Mouse (Mus musculus): ENCODE results near the gene Atp13a2.
A peak's percentile ranks its signal among the peaks of the same experiment; 100 is the strongest.

Atp13a2 gene

DNA sequence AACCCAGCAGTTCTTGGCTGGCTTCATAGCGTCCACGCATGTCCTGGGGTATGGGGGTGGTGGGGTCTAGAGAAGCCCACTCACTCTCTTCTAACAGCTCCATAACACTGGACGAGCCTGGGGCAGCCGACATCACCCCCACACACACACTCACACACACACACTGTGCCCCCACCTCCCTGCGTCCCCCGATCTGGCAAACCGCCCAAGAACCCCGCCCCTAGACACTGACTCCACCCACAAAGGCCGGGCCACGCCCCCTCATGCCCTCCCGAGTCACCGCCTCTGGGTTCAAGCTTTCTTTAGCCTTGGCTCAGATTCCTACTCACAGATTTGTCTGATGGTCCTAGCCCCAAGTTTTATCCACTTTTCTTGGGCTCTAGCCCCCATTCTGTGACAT lies 54.4 kb downstream of the Atp13a2 start:
- DNase-seq (ENCODE audit: low read depth): no peak

DNA sequence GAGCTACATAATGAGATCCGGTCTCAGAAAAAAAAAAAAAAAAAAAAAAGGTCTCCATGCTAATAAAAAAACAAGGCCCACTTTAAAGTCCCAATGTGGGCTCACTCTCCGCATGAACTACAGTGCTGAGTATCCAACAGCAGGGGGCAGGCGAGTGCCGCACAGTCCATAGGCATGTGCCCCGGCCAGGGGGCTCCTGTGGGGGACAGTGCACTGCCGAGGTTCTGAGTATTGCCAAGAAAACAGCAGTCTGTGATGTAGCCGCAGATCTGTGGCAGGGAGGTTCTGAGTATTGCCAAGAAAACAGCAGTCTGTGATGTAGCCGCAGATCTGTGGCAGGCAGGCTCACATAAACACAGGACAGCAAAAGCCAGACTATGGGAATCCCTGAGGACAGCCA lies 58.1 kb downstream of the Atp13a2 start:
- peak; percentile 67 for DNase-seq (ENCODE audit: low read depth)

DNA sequence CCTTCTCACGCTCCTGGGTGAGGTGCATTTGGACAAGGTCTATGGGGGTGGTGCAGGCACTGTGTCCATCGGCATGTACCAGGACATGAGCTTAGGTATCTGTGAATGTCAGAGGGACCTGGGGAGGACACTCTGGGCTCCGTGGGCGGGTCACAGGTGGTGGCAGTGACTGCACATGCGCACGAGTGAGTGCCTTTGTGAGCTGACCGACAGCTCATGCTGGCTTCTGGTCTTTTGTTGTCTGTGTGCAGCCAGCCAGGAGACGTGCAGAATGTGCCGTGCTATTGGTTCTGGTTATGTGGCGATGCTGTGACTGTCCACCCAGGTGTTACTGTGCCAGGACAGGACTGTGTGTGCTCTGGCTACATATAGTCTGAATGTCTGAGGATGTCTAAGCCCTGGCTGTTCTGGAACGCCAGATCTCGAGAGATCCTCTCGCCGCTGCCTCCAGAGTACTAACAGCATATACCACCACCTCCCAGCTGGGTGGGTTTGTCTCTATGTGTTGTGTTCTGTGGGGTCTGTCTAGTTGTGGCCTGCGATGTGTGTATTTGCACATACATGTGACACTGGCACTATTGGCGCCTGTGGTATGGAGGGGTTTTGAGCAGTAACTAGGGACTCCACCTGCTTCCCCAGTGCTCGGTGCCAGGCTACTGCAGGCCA lies 62.3 kb downstream of the Atp13a2 start:
- no peak for DNase-seq (ENCODE audit: low read depth)

DNA sequence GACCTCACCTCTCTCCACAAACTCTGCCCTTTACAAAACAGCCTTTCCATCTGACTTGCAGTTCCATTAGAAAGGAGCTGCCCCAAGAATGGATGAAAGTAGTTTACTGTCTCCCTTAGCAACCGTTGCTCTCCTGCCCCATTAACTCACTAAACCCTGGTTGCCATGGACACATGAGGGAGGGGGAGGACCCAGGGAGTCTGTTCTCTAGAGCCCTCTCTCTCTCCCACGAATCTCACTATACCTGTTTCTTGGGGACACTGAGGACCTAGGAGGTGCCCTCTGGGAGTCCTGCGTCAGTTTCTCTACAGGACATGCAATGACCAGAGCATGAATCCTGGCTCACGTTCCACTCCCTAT lies 62.8 kb downstream of the Atp13a2 start:
- DNase-seq (ENCODE audit: low read depth): no peak

DNA sequence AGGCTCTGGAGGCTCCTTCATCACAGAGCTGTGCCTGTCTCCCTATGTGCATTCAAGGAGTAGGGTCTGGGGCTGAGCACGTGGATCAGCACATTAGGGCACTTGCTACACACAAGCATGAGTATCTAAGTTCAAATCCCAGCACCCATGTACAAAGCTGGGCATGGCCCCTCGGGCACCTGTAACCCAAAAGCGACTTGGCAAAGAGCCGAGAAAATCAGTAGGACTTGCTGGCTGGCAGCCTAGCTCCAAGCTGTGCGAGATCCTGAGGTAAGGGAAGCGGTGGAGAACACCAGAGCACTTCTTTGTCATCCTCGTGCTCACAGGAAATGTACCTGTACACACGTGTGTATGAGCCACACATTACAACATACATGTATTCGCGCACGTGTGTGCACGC lies 65.8 kb downstream of the Atp13a2 start:
- DNase-seq (ENCODE audit: low read depth): no peak

DNA sequence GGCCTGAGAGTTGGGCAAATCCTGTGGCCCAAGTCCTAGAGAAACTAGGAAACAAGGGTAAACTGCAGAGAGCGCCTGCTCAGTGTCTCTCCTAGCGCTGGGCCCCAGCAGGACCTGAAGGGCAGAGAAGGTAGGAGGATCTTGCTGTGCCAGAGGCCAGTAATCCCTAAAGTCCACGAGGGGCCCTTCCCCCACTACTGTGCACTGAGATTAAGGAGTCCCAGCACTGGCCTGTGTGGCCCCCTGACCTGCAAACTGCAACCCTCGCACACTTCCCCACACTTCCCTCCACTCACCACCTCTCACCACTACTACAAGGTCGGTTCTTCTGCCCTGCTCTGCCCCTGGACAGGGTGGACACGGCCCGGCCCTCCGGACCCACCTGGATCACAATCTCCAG lies 66.5 kb downstream of the Atp13a2 start:
- DNase-seq (ENCODE audit: low read depth): no peak

DNA sequence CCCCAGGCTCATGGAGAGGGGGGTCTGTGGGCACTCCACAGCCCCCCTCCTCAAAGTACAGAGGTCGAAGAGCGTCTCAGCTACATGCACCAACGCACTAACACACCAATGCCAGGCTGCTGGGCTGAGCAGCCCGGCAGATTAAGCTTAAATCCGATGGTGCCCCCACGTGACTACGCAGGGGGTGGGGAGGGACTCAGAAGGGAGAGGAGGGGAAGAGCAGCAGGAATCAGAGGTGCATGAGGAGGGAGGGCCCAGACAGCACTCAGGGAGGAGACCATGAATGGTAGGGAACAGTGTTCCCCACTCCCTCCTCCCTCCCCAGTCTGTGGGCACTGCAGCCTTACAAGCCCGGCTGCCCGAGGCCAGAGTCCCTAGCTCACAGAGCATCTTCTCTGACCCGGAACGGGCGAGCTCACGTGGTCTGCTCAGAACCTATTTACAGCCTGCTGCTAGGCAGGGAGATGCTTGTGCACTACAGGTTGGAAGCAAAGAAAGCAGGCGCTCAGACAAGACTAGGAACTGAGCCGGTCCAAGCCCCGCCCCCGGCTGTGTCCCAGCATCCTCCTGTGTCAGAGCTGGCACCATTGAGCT lies 67.0 kb downstream of the Atp13a2 start:
- no peak for DNase-seq (ENCODE audit: low read depth)

Measured in induced T-regulatory cell, adult 2 months (primary cell).